Mouse (Mus musculus): ENCODE data around the gene Myo1d. TPM values are rescaled to one million over a fixed set of nuclear protein-coding genes. Genes with fewer than 3 reads are reported as not detected.

Gene Myo1d
- total RNA-seq, 4 experiments from 2014 or later: 62.6 to 107 (median 87.1) TPM

- no peak for DNase-seq
Measured at GRCm38 (mm10) chr11:80498328-80499070, 281.3 kb downstream of the Myo1d start.

GRCm38 (mm10) chr11:80497225-80497919, 282.5 kb downstream of the Myo1d start:
- no peak for DNase-seq

GRCm38 (mm10) chr11:80496640-80497039, 283.2 kb downstream of the Myo1d start:
- no peak for DNase-seq

GRCm38 (mm10) chr11:80495972-80496371, 283.9 kb downstream of the Myo1d start:
- no peak for DNase-seq

- no peak for DNase-seq
Measured at GRCm38 (mm10) chr11:80494852-80495251, 285.0 kb downstream of the Myo1d start.

GRCm38 (mm10) chr11:80493186-80493585, 286.6 kb downstream of the Myo1d start:
- no peak for DNase-seq

- DNase-seq: no peak
Measured at GRCm38 (mm10) chr11:80490831-80491230, 289.0 kb downstream of the Myo1d start.

GRCm38 (mm10) chr11:80489882-80490196, 290.0 kb downstream of the Myo1d start:
- DNase-seq: no peak

GRCm38 (mm10) chr11:80489172-80489881, 290.5 kb downstream of the Myo1d start:
- DNase-seq: no peak

GRCm38 (mm10) chr11:80487904-80488587, 291.8 kb downstream of the Myo1d start:
- no peak for DNase-seq

- no peak for DNase-seq
Measured at GRCm38 (mm10) chr11:80485622-80486206, 294.1 kb downstream of the Myo1d start.

- DNase-seq: no peak
Measured at GRCm38 (mm10) chr11:80485120-80485551, 294.7 kb downstream of the Myo1d start.

GRCm38 (mm10) chr11:80484191-80484791, 295.5 kb downstream of the Myo1d start:
- no peak for DNase-seq

- DNase-seq: no peak
Measured at GRCm38 (mm10) chr11:80483536-80484067, 296.2 kb downstream of the Myo1d start.

GRCm38 (mm10) chr11:80482921-80483320, 296.9 kb downstream of the Myo1d start:
- no peak for DNase-seq

- DNase-seq: no peak
Measured at GRCm38 (mm10) chr11:80482347-80482746, 297.5 kb downstream of the Myo1d start.

- no peak for DNase-seq
Measured at GRCm38 (mm10) chr11:80481409-80482050, 298.3 kb downstream of the Myo1d start.

- DNase-seq: no peak
Measured at GRCm38 (mm10) chr11:80479906-80480866, 299.6 kb downstream of the Myo1d start.

GRCm38 (mm10) chr11:80479425-80479824, 300.4 kb downstream of the Myo1d start:
- no peak for DNase-seq

Measured in adrenal gland, adult 8-10 months (tissue).